Mouse (Mus musculus) bone marrow, adult 2 months (tissue): ENCODE measurements around the gene Lix1l. TPM values are rescaled to one million over a fixed set of nuclear protein-coding genes. Genes with fewer than 3 reads are reported as not detected.
"Not testable (repeated sequence)": the region's sequence is repeated elsewhere in the genome, so short reads cannot be mapped to it uniquely, and the experiment has no call there.

ENCODE experiments used
- H3K27ac ChIP-seq: fragments of 200-500 bp; 2 replicates; pipeline ENCODE4 v1.5.1; 2012; ENCODE audit warnings: low read depth, mild to moderate bottlenecking, control low read depth, inconsistent platforms, low read length; ENCODE audit not compliant: control insufficient read depth, poor library complexity, insufficient read depth
- H3K4me1 ChIP-seq: fragments of 200-500 bp; 2 replicates; pipeline ENCODE4 v1.6.1; 2011; ENCODE audit warnings: low read length; ENCODE audit not compliant: control insufficient read depth, insufficient read depth
- H3K4me3 ChIP-seq: fragments of 200-500 bp; replicated peaks from 2 replicates; pipeline ENCODE3; 2011; ENCODE audit warnings: mild to moderate bottlenecking, low read depth, low read length, control low read depth; ENCODE audit not compliant: control insufficient read depth
- CTCF ChIP-seq: fragments of 200-500 bp; IDR thresholded peaks from 2 replicates; pipeline ENCODE4 v1.5.1; 2011; ENCODE audit warnings: low read length, control low read depth; ENCODE audit not compliant: control insufficient read depth, insufficient read depth
- POLR2A ChIP-seq: fragments of 200-500 bp; IDR thresholded peaks from 2 replicates; pipeline ENCODE4 v1.6.1; 2011; ENCODE audit warnings: low read depth, mild to moderate bottlenecking, control low read depth, low read length, borderline replicate concordance; ENCODE audit not compliant: control insufficient read depth
- WGBS: fragments of 180-500 bp; shearing (Covaris S2); methylation state at CpG from one replicate; pipeline ENCODE4 v1.1.7; 2018; 5-methylcytosine and 5-hydroxymethylcytosine counted together
- polyA plus RNA-seq: library from polyadenylated mRNA; stranded (reverse); fragments of >200 nt; gene quantifications from 2 replicates; pipeline ENCODE4 v1.2.4, GENCODE M21; 2011; ENCODE audit warnings: low replicate concordance; ENCODE audit not compliant: missing spikeins, insufficient read depth, insufficient read length

Lix1l gene
- polyA plus RNA-seq, 1 experiment: 5.7 TPM

GRCm38 (mm10) chr3:96635906-96636305 lies 35.0 kb downstream of the Lix1l start:
- WGBS: 5% methylated on average over 15 of the region's 15 CpGs
- Histone ChIP-seq H3K27ac (peak overlapping the region; percentile 87), H3K4me1 (peaks cover 1% of the 10 kb centered on the region; the same call in 1 of the 2 replicates), H3K4me3 (peak overlapping the region; percentile 92)
- TF ChIP-seq POLR2A (no peak), CTCF (no peak)

DNA sequence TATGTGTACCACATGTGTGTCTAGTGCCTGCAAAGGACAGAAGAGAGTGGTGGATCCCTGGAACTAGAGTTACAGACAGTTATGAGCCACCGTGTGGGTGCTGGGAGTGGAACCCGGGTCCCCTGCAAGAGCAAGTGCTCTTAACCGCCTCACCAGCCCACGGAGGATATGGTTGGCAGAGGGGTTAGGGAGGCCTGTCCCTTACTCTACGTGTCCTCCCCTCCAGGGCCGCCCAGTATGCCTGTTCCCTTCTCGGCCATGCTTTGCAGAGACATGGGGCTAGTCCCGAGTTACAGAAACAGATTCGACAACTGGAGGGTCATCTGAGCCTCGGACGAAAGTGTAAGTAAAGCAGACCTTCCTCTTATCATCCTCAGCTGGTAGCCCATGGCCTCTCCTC lies 35.5 kb downstream of the Lix1l start:
- Histone ChIP-seq H3K4me1 (peaks cover 1% of the 10 kb centered on the region; the same call in 1 of the 2 replicates), H3K4me3 (no peak overlapping the region), H3K27ac (no peak overlapping the region)
- no peak for TF ChIP-seq CTCF
- no peak for TF ChIP-seq POLR2A
- 63% methylated on average over 11 of the region's 11 CpGs for WGBS

DNA sequence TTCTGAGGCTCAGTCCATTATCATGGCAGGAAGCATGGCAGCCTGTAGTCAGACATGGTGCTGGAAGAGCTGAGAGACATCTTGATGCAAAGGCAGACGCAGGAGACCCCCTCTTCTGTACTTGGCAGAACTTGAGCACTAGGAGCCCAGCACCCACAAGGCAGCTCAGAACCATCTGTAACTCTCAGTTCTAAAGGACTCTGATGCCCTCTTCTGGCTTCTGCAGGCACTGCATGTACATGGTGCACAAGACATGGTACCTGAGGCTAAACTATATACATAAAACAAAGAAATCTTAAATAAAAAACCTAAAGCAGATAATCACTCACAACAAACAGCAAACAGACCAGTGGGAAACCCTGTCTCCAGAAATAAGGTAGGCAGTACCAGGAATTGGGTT lies 38.3 kb downstream of the Lix1l start:
- Histone ChIP-seq H3K4me3 (no peak overlapping the region), H3K4me1 (peaks cover 1% of the 10 kb centered on the region; the same call in 1 of the 2 replicates), H3K27ac (no peak overlapping the region)
- TF ChIP-seq CTCF (peak; percentile 66), POLR2A (no peak)
- 76% methylated on average over 1 of the region's 1 CpGs for WGBS

GRCm38 (mm10) chr3:96645018-96645649 lies 44.2 kb downstream of the Lix1l start, which contains the start of gene Itga10:
Itga10 (plus strand) TSS chr3:96645584.
- H3K27ac ChIP-seq: no peak within 1 kb of the TSS
- no peak within 1 kb of the TSS for H3K4me3 ChIP-seq
- no peaks in the 10 kb centered on the region for H3K4me1 ChIP-seq
- TF ChIP-seq POLR2A (no peak), CTCF (peak; percentile 51; the same call in 1 of the 2 replicates)
- WGBS: 76% methylated on average over 7 of the region's 7 CpGs

- Histone ChIP-seq H3K27ac (no peak overlapping the region), H3K4me1 (no peaks in the 10 kb centered on the region), H3K4me3 (no peak overlapping the region)
- WGBS: 85% methylated on average over 3 of the region's 3 CpGs
- TF ChIP-seq CTCF (no peak), POLR2A (no peak)
These were observed 46.4 kb downstream of the Lix1l start for GRCm38 (mm10) chr3:96647365-96647764.

- WGBS: 41% methylated on average over 2 of the region's 2 CpGs
- TF ChIP-seq POLR2A: no peak
- no peak for TF ChIP-seq CTCF
- no peaks in the 10 kb centered on the region for H3K4me1 ChIP-seq
- no peak overlapping the region for H3K4me3 ChIP-seq
- no peak overlapping the region for H3K27ac ChIP-seq
These were observed 60.0 kb downstream of the Lix1l start for GRCm38 (mm10) chr3:96660901-96661300.

- no peak for TF ChIP-seq CTCF
- no peak for TF ChIP-seq POLR2A
- no peak overlapping the region for H3K4me3 ChIP-seq
- WGBS: 78% methylated on average over 8 of the region's 8 CpGs
- no peak overlapping the region for H3K27ac ChIP-seq
- no peaks in the 10 kb centered on the region for H3K4me1 ChIP-seq
These were observed 61.9 kb downstream of the Lix1l start for GRCm38 (mm10) chr3:96662731-96663316.

DNA sequence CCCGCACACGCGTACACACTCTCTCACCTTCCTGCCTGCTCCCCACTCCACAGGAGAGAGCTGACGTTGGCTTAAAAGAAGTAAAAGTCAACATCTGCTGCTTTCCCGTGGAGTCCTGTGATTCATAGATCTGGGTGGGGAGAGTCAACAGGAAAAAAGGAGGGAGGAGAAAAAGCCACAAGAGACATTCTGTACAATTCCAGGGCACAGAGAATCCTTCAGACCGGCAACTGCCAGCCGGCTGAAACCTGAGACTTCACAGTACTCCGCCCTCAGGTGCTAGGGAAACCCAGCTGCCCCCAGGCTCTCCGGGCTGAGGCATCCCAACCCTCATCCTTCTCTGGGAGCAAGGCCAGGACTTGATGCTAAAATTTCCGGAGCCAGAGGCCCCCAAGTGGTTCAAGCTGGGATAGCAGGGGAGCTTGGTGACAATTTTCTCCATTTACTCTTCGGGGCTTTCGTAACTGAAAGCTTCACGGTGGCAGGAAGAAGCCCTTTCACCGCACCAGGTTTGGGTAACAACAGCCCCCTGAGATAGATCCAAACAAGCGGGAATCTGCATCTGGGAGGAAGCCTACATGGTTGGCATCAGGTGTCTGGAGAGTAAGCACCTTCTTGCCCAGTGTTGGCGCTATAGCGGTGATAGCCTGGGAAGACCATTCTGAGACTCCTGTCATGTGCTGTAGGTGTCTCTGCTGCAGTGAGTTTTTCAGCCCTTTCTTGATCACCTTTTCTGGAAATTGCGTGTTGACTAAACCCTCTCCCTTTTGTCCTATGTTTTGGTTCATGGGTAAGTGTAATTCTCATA lies 62.7 kb downstream of the Lix1l start:
- Histone ChIP-seq H3K4me3 (peak overlapping the region; percentile 0), H3K27ac (no peak overlapping the region), H3K4me1 (no peaks in the 10 kb centered on the region)
- WGBS: 8% methylated on average over 18 of the region's 18 CpGs
- peak; percentile 27 for TF ChIP-seq CTCF
- no peak for TF ChIP-seq POLR2A

GRCm38 (mm10) chr3:96665732-96666363 lies 64.9 kb downstream of the Lix1l start:
- H3K4me1 ChIP-seq, H3K4me3 ChIP-seq, H3K27ac ChIP-seq: not testable (repeated sequence)
- WGBS: 77% methylated on average over 7 of the region's 7 CpGs
